Mouse (Mus musculus): ENCODE results near the gene Ccdc88c. TPM values are rescaled to one million over a fixed set of nuclear protein-coding genes. Genes with fewer than 3 reads are reported as not detected.

Ccdc88c gene
- polyA plus RNA-seq, 1 experiment: 138 TPM

DNA sequence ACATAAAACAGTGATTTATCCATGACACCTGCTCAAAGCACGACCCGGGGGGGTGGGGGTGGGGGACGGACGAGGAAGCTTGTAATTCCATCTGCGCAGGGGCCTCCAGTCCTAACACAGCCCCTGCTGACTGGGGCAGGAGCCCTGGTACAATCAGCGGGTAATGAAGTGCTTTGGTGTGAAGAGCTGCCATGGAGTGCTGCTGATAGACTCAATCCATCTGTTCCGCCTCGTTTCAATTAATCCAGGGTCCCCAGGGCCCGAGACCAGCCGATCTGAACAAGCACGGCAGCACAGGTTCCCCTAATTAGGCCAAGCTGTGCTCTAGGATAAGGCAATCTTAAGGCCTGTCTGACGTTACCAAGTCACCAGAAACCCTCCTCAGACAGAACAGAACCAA is 38.6 kb downstream of the Ccdc88c start:
- TF ChIP-seq POLR2A (IDR thresholded peaks at IDR 0.05; ENCODE audit: borderline replicate concordance, control insufficient read depth, low read depth, low read length) (no peak), CTCF (IDR thresholded peaks at IDR 0.05; ENCODE audit: control insufficient read depth, insufficient read depth, low read length) (no peak)
- Histone ChIP-seq H3K4me3 (replicated peaks; ENCODE audit: control insufficient read depth, low read depth, low read length) (no peak overlapping the region), H3K27ac (ENCODE audit: control insufficient read depth, insufficient read depth, low read depth, low read length, poor library complexity) (peak overlapping the region; percentile 75; the same call in 1 of the 2 replicates), H3K4me1 (ENCODE audit: control insufficient read depth, insufficient read depth, low read length) (peaks cover 29% of the 10 kb centered on the region)
- 66% methylated on average over 12 of the region's 12 CpGs for WGBS

DNA sequence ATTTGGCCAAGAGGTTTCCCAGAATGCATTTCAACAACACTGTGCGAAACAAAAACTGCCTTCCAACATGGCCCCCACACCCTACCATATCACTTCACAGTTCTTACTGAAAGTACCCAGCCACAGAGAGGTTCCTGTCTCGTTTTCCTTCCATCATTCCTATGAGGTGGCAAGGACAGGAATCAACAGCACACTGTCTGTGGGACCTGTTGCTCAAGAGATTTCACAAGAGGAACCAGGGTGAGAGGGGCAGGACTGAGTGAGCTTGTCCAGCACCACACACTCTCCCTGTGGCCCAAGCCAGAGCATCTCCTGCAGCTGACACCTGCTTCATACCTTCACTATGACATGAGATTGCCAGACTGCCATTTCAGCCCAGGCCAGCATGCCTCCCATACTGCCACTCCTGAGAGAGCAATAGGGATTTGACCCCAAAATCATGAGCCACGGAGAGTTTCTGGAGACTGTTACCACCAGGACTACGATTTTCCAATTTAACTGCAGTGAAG is 39.0 kb downstream of the Ccdc88c start:
- TF ChIP-seq POLR2A (IDR thresholded peaks at IDR 0.05; ENCODE audit: borderline replicate concordance, control insufficient read depth, low read depth, low read length) (no peak), CTCF (IDR thresholded peaks at IDR 0.05; ENCODE audit: control insufficient read depth, insufficient read depth, low read length) (no peak)
- H3K27ac ChIP-seq (ENCODE audit: control insufficient read depth, insufficient read depth, low read depth, low read length, poor library complexity): peak overlapping the region; percentile 75
- 45% methylated on average over 4 of the region's 4 CpGs for WGBS
- H3K4me3 ChIP-seq (replicated peaks; ENCODE audit: control insufficient read depth, low read depth, low read length): no peak overlapping the region
- H3K4me1 ChIP-seq (ENCODE audit: control insufficient read depth, insufficient read depth, low read length): peaks cover 27% of the 10 kb centered on the region

DNA sequence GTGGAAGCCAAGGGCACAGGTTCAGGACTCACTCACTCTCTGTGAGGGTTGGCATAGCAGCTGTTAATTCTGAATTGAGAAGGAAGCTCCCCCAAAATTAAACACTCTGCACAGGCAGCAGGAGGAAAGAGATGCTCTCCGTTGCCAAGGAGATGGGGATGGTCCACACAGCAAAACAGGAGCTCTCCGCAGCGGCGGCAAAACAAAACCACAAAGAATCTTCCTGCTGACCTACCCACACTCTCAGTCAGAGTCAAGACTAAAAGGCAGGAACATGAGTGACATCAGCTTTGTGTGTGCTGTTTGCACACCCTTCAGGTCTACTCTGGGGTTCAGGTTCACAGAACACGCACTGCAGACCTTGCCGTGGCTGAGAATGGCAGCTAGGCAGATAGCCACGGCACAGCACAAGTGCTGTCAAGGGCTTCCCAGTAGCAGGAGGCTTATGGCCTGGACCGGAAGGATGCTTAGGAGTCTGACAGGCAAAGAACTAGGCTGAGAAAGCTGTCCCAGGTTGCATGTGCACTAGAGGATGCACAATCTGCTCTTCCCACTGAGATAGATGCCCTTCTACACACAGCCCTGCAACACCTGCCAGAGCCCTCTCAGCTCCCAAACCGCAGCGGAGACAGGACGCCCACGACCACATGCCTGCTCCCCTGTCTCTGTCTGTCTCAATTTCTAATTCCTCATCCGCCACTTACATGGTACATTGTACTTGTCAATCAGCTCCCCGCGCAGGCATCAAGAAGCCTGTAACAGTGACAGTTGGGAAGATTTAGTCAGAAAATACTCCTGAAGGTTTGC is 40.3 kb downstream of the Ccdc88c start:
- TF ChIP-seq CTCF (IDR thresholded peaks at IDR 0.05; ENCODE audit: control insufficient read depth, insufficient read depth, low read length): no peak
- no peak for TF ChIP-seq POLR2A (IDR thresholded peaks at IDR 0.05; ENCODE audit: borderline replicate concordance, control insufficient read depth, low read depth, low read length)

DNA sequence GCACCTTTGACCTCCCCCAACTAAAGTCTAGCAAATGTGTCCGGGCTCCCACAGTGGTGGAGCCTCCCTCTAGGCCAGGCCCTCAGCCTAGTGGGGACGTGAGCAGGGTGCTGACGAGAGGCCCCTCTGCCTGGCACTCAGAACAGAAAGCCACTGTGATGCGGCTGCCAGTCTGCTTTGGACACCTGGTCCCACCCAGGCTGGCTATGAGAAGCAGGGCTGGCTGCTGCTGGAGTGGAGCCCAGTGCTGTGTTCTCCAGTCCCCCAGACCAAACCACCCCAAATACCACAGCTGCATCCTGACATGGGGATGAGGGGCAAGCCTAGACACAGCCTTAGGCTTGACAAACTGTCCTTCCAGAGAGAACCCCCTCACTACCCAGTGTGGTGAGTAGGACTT is 42.4 kb downstream of the Ccdc88c start:
- Histone ChIP-seq H3K27ac (ENCODE audit: control insufficient read depth, insufficient read depth, low read depth, low read length, poor library complexity) (peak overlapping the region; percentile 70), H3K4me3 (replicated peaks; ENCODE audit: control insufficient read depth, low read depth, low read length) (no peak overlapping the region), H3K4me1 (ENCODE audit: control insufficient read depth, insufficient read depth, low read length) (peaks cover 21% of the 10 kb centered on the region)
- TF ChIP-seq CTCF (IDR thresholded peaks at IDR 0.05; ENCODE audit: control insufficient read depth, insufficient read depth, low read length) (no peak), POLR2A (IDR thresholded peaks at IDR 0.05; ENCODE audit: borderline replicate concordance, control insufficient read depth, low read depth, low read length) (no peak)
- 24% methylated on average over 4 of the region's 4 CpGs for WGBS

More for the DNA sequence above, 40.3 kb downstream of the Ccdc88c start:
- peak overlapping the region; percentile 44 for H3K27ac ChIP-seq (ENCODE audit: control insufficient read depth, insufficient read depth, low read depth, low read length, poor library complexity)
- 44% methylated on average over 15 of the region's 15 CpGs for WGBS
- H3K4me1 ChIP-seq (ENCODE audit: control insufficient read depth, insufficient read depth, low read length): peaks cover 22% of the 10 kb centered on the region
- H3K4me3 ChIP-seq (replicated peaks; ENCODE audit: control insufficient read depth, low read depth, low read length): no peak overlapping the region

DNA sequence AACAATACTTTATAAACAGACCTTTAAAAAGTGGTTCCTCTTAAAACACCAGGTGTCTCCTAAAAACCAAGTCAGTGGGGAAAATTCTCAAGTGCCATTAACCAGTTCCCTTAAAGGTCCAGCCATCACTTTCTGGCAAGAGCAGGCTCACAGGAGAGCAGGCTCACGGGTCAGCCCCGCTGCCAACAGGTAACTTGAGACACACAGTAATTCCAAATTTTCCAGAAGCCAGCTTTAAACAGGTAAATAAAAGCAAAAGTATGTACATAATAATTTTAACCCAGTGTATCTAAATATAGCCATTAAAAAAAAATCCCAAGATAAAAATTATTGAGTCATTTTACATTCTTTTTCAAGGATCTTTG is 43.1 kb downstream of the Ccdc88c start:
- TF ChIP-seq POLR2A (IDR thresholded peaks at IDR 0.05; ENCODE audit: borderline replicate concordance, control insufficient read depth, low read depth, low read length) (no peak), CTCF (IDR thresholded peaks at IDR 0.05; ENCODE audit: control insufficient read depth, insufficient read depth, low read length) (no peak)
- 77% methylated on average over 2 of the region's 2 CpGs for WGBS
- Histone ChIP-seq H3K4me1 (ENCODE audit: control insufficient read depth, insufficient read depth, low read length) (peaks cover 20% of the 10 kb centered on the region), H3K27ac (ENCODE audit: control insufficient read depth, insufficient read depth, low read depth, low read length, poor library complexity) (peak overlapping the region; percentile 15; the same call in 1 of the 2 replicates), H3K4me3 (replicated peaks; ENCODE audit: control insufficient read depth, low read depth, low read length) (no peak overlapping the region)

DNA sequence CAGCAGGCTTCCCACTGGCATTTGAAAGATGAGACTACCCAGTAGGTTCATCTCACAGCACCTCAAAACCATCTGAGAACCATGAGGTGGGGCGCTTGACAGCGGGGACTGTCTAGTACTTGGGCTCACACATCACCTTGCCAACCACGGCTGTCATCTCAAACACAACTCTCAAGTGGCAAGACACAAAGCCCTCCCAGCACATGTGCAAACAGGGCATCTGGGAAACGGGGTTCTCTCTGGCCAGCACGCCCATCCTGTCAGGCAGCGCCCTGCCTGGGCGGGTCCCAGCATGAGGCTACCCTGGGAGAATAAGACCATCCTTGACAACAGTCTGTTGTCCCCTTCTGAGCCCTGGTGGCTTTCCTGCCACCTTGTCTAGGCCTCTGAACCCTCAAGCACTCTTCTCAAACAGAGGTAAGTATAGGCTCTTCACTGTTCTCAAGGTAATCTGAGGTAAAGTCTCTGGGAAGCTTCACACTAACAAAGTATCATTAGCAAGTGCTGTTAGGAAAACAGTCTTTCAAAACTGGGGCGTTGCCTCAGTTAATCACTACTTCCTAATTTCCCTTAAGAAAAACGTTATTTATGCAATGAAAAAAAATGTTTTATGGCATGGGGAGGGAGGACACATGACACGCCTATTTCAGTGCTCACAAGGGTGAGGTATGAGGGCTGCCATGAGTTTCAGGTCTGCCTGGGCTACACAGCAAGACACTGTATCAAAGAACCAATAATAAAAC is 43.6 kb downstream of the Ccdc88c start:
- WGBS: 31% methylated on average over 10 of the region's 10 CpGs
- Histone ChIP-seq H3K4me3 (replicated peaks; ENCODE audit: control insufficient read depth, low read depth, low read length) (no peak overlapping the region), H3K4me1 (ENCODE audit: control insufficient read depth, insufficient read depth, low read length) (peaks cover 19% of the 10 kb centered on the region), H3K27ac (ENCODE audit: control insufficient read depth, insufficient read depth, low read depth, low read length, poor library complexity) (peak overlapping the region; percentile 56)
- no peak for TF ChIP-seq CTCF (IDR thresholded peaks at IDR 0.05; ENCODE audit: control insufficient read depth, insufficient read depth, low read length)
- peak; percentile 16; the same call in 1 of the 2 replicates for TF ChIP-seq POLR2A (IDR thresholded peaks at IDR 0.05; ENCODE audit: borderline replicate concordance, control insufficient read depth, low read depth, low read length)

DNA sequence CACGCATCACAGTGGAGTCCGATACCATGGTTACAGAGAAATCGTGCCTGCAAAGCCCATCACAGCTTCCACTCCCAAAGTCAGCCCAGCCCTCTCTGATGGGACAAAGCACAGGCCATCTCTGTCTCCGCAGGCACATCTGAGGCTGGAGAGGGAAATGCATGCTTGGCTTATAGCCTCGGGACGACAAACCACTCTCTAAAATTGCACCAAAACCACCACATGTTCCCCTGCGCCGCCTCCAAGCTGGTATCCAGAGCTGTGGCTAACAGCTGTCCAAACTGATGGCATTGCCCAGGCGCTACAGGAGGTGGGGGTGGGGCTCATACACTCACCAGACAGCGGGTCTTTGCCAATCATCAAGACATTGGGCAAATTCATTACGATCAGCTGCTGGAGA is 45.3 kb downstream of the Ccdc88c start:
- peaks cover 12% of the 10 kb centered on the region for H3K4me1 ChIP-seq (ENCODE audit: control insufficient read depth, insufficient read depth, low read length)
- H3K4me3 ChIP-seq (replicated peaks; ENCODE audit: control insufficient read depth, low read depth, low read length): no peak overlapping the region
- peak overlapping the region; percentile 48; the same call in 1 of the 2 replicates for H3K27ac ChIP-seq (ENCODE audit: control insufficient read depth, insufficient read depth, low read depth, low read length, poor library complexity)
- WGBS: 42% methylated on average over 11 of the region's 11 CpGs
- TF ChIP-seq POLR2A (IDR thresholded peaks at IDR 0.05; ENCODE audit: borderline replicate concordance, control insufficient read depth, low read depth, low read length) (no peak), CTCF (IDR thresholded peaks at IDR 0.05; ENCODE audit: control insufficient read depth, insufficient read depth, low read length) (no peak)

DNA sequence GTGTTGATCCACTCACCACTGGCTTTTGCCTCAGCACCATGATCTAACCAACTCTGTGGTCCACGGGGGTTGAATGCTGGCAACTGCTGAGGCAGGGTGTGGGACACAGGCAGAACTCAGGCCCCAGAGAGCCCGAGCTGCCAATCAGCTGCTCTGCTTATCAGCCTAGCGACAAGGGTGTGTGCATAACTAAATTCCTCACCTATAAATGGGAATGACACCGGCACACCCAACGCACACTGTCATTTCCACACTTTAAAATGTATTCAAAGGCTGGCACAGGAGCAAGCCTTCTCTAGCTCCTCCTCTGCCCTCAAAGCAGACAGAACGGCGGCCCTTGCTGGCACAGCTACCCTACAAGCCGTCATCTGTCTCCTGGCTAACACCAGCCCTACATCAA is 46.6 kb downstream of the Ccdc88c start:
- no peak overlapping the region for H3K27ac ChIP-seq (ENCODE audit: control insufficient read depth, insufficient read depth, low read depth, low read length, poor library complexity)
- TF ChIP-seq CTCF (IDR thresholded peaks at IDR 0.05; ENCODE audit: control insufficient read depth, insufficient read depth, low read length) (no peak), POLR2A (IDR thresholded peaks at IDR 0.05; ENCODE audit: borderline replicate concordance, control insufficient read depth, low read depth, low read length) (no peak)
- H3K4me1 ChIP-seq (ENCODE audit: control insufficient read depth, insufficient read depth, low read length): peaks cover 10% of the 10 kb centered on the region
- no peak overlapping the region for H3K4me3 ChIP-seq (replicated peaks; ENCODE audit: control insufficient read depth, low read depth, low read length)
- WGBS: 73% methylated on average over 8 of the region's 8 CpGs
